Mouse (Mus musculus) cerebellum, adult 2 months (tissue): ENCODE results near the gene Cbx8.

ENCODE experiments used
- CTCF ChIP-seq: fragments of 200-500 bp; IDR thresholded peaks from 2 replicates; pipeline ENCODE4 v1.5.1; 2011; ENCODE audit warnings: low read depth, mild to moderate bottlenecking, control low read depth, low read length, moderate library complexity, borderline replicate concordance; ENCODE audit not compliant: insufficient read depth
- POLR2A ChIP-seq: fragments of 200-500 bp; IDR thresholded peaks from 2 replicates; pipeline ENCODE4 v1.6.1; 2011; ENCODE audit warnings: low read length, control low read depth, borderline replicate concordance; ENCODE audit not compliant: insufficient read depth

DNA sequence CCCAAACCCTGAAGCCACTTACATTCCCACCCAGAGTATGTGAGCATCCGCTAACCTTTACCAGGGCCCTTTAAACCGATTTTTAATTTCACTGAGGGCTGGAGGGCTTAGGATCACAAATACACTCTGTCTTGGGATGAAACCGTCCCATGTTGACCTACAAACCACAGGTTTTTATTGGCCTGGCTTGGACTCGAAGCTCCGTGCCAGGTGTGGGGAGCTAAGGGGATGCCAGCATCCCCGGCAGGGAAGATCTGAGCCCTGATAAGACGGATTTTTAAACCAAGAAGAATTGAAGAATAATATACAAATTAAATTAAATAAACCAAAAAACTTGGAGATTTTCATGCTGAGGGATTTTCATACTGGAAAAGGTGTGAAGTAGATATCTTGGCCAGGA lies 26.3 kb downstream of the Cbx8 start:
- no peak for TF ChIP-seq CTCF
- TF ChIP-seq POLR2A = no peak
